Mouse (Mus musculus) 416B (cell line): ENCODE measurements around the gene Vmn1r235.
A peak's percentile ranks its signal among the peaks of the same experiment; 100 is the strongest.
"Not testable (repeated sequence)": the region's sequence is repeated elsewhere in the genome, so short reads cannot be mapped to it uniquely, and the experiment has no call there.

Experiments used
- DNase-seq: peaks from one replicate; pipeline ENCODE4 v3.0.0; 2011; ENCODE audit warnings: low read depth

Gene Vmn1r235

GRCm38 (mm10) chr17:21256111-21256510, at the start of gene Vmn1r235:
Gene Vmn1r235 (plus strand): TSS chr17:21256411.
- no peak for DNase-seq

DNA sequence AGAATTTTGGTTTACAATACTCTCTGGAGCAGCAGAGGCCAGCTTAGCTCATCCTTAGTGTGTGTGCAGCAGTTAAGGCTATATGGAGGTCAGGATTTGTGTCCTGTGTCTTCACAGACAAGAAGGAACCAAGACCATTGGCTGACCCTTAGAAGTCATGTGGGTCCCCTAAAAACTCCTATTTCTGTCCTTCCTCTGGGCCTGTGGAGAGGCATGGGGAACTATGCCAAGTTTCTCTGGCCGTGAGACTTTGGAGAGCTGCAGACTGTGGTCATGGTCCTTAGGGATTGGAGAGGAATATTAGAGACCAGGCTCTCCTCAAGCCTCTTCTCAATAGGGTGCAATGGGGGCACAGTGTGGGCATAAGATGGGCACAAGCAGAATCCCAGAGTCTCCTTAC, 45.1 kb upstream of the Vmn1r235 start:
- DNase-seq, result not testable (repeated sequence)

DNA sequence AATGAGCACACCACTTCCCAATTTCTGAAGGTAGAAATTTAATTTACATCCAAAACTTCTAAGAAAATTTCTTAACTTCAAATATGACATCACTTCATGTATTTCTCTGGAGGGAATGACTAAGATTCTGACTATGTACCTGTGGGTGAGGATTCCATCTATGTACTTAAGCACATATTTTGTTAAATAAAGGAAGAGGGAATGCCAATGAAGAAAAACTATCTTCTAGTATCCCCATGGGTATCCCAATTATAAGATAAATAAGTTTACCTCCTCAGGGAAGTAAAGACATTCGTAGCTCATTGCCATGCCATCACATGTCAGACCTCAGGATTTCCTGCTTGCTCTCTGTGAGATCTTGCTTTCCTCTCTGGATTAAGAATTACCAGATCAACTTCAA, 30.4 kb upstream of the Vmn1r235 start, which contains the start of gene Vmn1r234:
Gene Vmn1r234, plus strand, starts transcription at position 301 of the 400 bp plus-strand sequence.
- DNase-seq, result no peak

DNA sequence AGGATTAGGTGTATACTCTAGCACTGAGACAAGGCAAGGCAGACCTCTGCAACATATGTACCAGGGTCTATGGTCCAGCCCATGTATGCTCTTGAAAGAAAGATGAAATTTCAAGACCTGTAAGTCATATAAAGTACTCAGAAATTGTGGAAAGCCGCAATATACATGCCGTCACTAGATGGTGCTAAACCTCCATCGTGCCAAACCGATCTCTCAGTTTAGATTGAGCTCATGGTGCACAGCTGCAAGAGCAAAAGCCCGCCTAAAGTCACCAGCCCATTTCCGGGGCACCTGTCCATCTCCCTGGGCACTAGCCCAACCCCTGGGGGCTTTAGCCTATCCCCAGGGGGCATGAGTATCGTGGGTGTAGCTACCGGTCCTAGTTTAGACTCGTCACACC, 24.6 kb upstream of the Vmn1r235 start:
- peak; percentile 77 for DNase-seq

GRCm38 (mm10) chr17:21272103-21272502, 15.9 kb downstream of the Vmn1r235 start:
- peak; percentile 76 for DNase-seq

GRCm38 (mm10) chr17:21282642-21283041, 26.4 kb downstream of the Vmn1r235 start, which contains the start of gene Vmn1r236:
Gene Vmn1r236 (plus strand): TSS chr17:21282942.
- no peak for DNase-seq

DNA sequence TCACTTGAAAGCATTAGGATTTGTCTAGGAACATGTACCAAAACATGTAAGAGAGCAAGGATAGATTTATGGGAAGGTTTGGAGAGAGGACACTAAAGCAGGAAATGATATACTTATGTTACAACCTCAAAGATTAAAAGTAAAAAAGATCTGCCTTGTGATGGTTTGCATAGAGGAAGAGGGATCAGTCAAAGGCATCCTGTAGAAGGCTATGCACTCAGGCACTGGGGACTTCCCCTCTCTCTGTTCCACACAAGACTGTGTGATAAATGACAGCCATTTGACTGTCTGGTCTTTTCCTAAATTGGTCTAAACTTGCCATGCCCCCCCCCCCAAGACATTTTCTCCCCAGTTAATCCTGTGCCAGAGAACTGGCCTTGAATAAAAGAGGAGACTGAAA, 28.2 kb downstream of the Vmn1r235 start:
- no peak for DNase-seq

GRCm38 (mm10) chr17:21289695-21290094, 33.5 kb downstream of the Vmn1r235 start:
- no peak for DNase-seq

DNA sequence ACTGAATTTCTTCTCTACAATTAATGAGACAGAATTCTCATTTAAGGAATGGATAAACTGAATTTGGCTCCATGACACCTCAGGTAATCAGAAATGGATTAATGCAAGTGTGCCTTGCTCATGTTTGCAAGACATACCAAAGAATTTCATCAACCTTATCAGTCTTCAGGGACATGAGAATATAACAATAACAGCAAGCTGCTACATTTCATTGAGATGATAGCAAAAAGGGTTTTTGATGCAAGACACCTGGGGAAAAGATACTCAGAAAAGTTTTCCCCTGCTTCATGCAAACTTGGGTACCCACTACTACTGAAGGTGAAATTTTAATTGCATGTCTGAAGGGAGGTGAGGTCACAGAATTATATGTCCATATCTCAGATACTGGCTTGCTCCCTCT, 55.4 kb downstream of the Vmn1r235 start, which contains the start of gene Vmn1r237:
Gene Vmn1r237, plus strand, starts transcription at position 301 of the 400 bp plus-strand sequence.
- no peak for DNase-seq
